Mouse (Mus musculus): ENCODE data around the gene Zfp740. TPM values are rescaled to one million over a fixed set of nuclear protein-coding genes. Genes with fewer than 3 reads are reported as not detected.

Zfp740 gene
- polyA plus RNA-seq, 1 experiment from 2014 or later, result 11.6 TPM

DNA sequence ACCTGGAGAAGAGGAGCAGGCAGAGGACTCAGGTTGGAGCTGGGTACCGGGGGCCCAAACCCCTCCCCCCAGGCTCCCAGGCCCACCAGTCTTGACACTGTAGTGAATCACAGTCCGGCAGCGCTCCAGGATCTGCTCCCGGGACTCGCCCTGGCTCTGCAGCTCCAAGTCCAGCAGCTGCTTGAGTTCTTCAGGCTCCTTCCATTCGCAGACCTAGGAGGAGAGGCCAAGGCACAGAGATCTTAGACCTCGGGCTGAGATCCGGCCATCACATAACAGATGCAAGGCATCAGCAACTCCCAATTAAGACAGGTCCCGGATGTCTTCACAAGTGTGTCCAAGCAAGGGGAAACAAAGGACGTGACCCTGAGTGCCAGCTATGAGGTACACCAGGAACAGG lies 15.0 kb upstream of the Zfp740 start:
- WGBS (ENCODE audit: insufficient replicate concordance), result 84% methylated on average over 9 of the region's 10 CpGs
- peak overlapping the region; percentile 69 for H3K9ac ChIP-seq (replicated peaks)
- H3K4me3 ChIP-seq (ENCODE audit: low read depth, low read length), result peak overlapping the region; percentile 45
- peaks cover 17% of the 10 kb centered on the region for H3K4me1 ChIP-seq (ENCODE audit: insufficient read depth)
- H3K36me3 ChIP-seq (replicated peaks; ENCODE audit: insufficient read depth, low read length), result 0 out of 2 replicates have a peak, but pooled peaks cover 12% of the 10 kb centered on the region
- H3K4me2 ChIP-seq (ENCODE audit: low read depth, low read length), result peak overlapping the region; percentile 68
- peak overlapping the region; percentile 91 for H3K27ac ChIP-seq (ENCODE audit: low read depth)
- TF ChIP-seq CTCF (IDR thresholded peaks at IDR 0.05; ENCODE audit: low read depth) (no peak), EP300 (IDR thresholded peaks at IDR 0.05; ENCODE audit: low read depth) (no peak)
- DNase-seq, result no peak
- no peaks in the 10 kb centered on the region for H3K27me3 ChIP-seq (ENCODE audit: insufficient read depth, low read length)
- H3K9me3 ChIP-seq (ENCODE audit: low read length), result no peaks in the 10 kb centered on the region
- ATAC-seq, result no peak

DNA sequence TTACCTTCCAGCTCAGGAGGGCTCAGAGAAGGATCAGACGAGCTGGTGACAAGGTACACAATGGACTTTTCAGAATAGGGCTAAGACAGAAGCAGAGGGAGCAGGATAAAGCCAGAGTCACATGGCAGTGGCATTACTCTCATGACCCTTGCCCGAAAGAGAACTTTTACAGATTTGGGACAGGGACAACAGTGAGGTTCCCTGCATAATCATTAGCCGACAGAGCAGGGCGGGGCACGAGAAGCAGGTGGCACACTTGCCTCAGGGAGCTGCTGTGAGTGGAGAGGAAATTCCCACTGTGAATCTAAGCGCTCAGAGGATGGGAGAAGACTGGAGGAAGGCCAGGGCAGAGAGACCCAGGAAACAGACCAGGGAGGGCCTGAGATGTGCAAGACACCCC lies 14.2 kb upstream of the Zfp740 start:
- peak overlapping the region; percentile 68 for H3K4me2 ChIP-seq (ENCODE audit: low read depth, low read length)
- DNase-seq (peak; percentile 62), ATAC-seq (peak; percentile 63)
- H3K27me3 ChIP-seq (ENCODE audit: insufficient read depth, low read length), result no peaks in the 10 kb centered on the region
- H3K4me1 ChIP-seq (ENCODE audit: insufficient read depth), result peaks cover 20% of the 10 kb centered on the region
- TF ChIP-seq EP300 (IDR thresholded peaks at IDR 0.05; ENCODE audit: low read depth) (no peak), CTCF (IDR thresholded peaks at IDR 0.05; ENCODE audit: low read depth) (0 out of 2 replicates have a peak, but pooled peaks have one; percentile 3)
- H3K9ac ChIP-seq (replicated peaks), result peak overlapping the region; percentile 69
- 0 out of 2 replicates have a peak, but pooled peaks cover 12% of the 10 kb centered on the region for H3K36me3 ChIP-seq (replicated peaks; ENCODE audit: insufficient read depth, low read length)
- H3K27ac ChIP-seq (ENCODE audit: low read depth), result peak overlapping the region; percentile 91
- H3K9me3 ChIP-seq (ENCODE audit: low read length), result no peaks in the 10 kb centered on the region
- WGBS (ENCODE audit: insufficient replicate concordance), result 44% methylated on average over 6 of the region's 6 CpGs
- peak overlapping the region; percentile 45 for H3K4me3 ChIP-seq (ENCODE audit: low read depth, low read length)

DNA sequence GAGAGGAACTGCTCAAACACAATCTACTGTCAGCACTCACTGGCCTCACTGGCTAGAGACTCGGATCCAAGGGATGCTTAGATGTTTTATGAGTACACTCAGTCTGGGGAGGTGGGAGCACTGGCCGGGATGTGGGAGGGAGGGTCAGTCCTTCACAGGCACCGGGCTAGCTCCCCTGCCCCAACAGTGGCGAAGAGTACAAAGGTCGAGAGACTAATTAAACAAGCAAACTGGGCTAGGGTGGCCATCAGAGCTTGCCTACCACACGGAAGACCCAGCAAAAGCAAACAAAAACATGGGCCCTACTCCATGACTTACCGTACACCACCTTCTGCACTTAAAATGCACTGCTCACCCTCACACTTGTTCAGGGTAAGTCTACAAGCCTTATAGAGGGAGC lies 11.3 kb upstream of the Zfp740 start:
- DNase-seq (no peak), ATAC-seq (peak; percentile 21; the same call in 1 of the 2 replicates)
- peak overlapping the region; percentile 67 for H3K27ac ChIP-seq (ENCODE audit: low read depth)
- H3K4me2 ChIP-seq (ENCODE audit: low read depth, low read length), result peak overlapping the region; percentile 20
- H3K27me3 ChIP-seq (ENCODE audit: insufficient read depth, low read length), result no peaks in the 10 kb centered on the region
- H3K9ac ChIP-seq (replicated peaks), result no peak overlapping the region
- TF ChIP-seq CTCF (IDR thresholded peaks at IDR 0.05; ENCODE audit: low read depth) (no peak), EP300 (IDR thresholded peaks at IDR 0.05; ENCODE audit: low read depth) (no peak)
- no peak overlapping the region for H3K4me3 ChIP-seq (ENCODE audit: low read depth, low read length)
- H3K9me3 ChIP-seq (ENCODE audit: low read length), result no peaks in the 10 kb centered on the region
- WGBS (ENCODE audit: insufficient replicate concordance), result 57% methylated on average over 7 of the region's 7 CpGs
- H3K4me1 ChIP-seq (ENCODE audit: insufficient read depth), result peaks cover 25% of the 10 kb centered on the region
- H3K36me3 ChIP-seq (replicated peaks; ENCODE audit: insufficient read depth, low read length), result 0 out of 2 replicates have a peak, but pooled peaks cover 4% of the 10 kb centered on the region

DNA sequence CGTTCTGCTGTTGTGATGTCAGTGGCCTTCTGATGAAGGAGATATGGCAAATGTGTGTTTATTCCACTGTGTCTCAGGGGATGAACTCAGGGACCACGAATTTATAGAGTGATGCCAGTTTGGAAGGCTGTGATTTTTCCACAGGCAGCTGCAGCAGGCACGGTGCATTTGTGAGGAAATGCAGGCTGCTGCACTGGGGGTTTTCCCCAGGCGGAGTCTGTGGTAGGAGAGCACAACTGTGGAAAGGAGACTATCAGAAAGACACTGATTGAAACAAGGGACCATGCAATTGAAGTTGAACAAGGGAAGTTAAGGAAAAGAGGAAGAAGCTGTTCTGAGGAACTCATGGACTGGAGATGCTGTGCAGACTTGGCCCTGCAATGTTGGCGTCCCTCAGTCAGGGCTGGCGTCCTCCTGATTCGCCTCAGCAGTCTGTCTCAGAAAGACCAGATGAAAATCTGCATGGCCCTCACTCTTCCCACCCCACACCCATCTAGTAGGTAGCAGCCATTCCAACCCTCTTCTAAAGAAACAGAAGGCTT lies 10.7 kb upstream of the Zfp740 start:
- peaks cover 25% of the 10 kb centered on the region for H3K4me1 ChIP-seq (ENCODE audit: insufficient read depth)
- TF ChIP-seq EP300 (IDR thresholded peaks at IDR 0.05; ENCODE audit: low read depth), result no peak
- H3K27ac ChIP-seq (ENCODE audit: low read depth), result peak overlapping the region; percentile 67
- H3K36me3 ChIP-seq (replicated peaks; ENCODE audit: insufficient read depth, low read length), result 0 out of 2 replicates have a peak, but pooled peaks cover 1% of the 10 kb centered on the region
- H3K27me3 ChIP-seq (ENCODE audit: insufficient read depth, low read length), result no peaks in the 10 kb centered on the region
- no peak overlapping the region for H3K4me3 ChIP-seq (ENCODE audit: low read depth, low read length)
- WGBS (ENCODE audit: insufficient replicate concordance), result 38% methylated on average over 7 of the region's 7 CpGs
- no peaks in the 10 kb centered on the region for H3K9me3 ChIP-seq (ENCODE audit: low read length)
- ATAC-seq, result no peak
- H3K9ac ChIP-seq (replicated peaks), result no peak overlapping the region
- DNase-seq, result no peak
- H3K4me2 ChIP-seq (ENCODE audit: low read depth, low read length), result peak overlapping the region; percentile 16; the same call in 1 of the 2 replicates

DNA sequence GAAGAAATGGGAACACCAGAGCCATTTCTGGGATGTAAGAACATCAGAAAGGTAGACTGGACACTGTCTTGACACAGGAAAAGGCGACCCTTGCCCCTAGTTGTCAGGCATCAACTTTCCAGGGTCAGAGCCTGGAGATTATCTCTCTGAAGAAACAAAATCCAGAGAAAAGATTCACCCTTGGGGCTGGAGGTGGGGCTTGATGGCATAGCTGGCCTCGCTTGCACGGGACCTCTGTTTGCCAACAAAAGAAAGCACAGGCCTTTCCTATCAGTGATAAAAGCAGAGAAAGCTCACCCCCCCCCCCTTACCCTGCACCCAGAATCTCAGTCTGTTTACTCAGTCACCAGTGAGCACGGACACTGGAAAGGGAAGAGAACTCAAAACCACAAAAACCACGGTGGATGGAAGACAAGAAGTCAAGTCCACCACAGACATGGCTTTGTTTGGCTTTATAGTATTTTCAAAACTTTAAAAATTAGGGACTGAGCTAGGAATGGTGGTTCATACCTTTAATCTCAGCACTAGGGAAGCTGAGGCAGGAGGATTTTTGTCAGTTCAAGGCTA lies 10.1 kb upstream of the Zfp740 start:
- H3K4me2 ChIP-seq (ENCODE audit: low read depth, low read length), result peak overlapping the region; percentile 16; the same call in 1 of the 2 replicates
- H3K9me3 ChIP-seq (ENCODE audit: low read length), result no peaks in the 10 kb centered on the region
- no peaks in the 10 kb centered on the region for H3K27me3 ChIP-seq (ENCODE audit: insufficient read depth, low read length)
- H3K9ac ChIP-seq (replicated peaks), result no peak overlapping the region
- peak overlapping the region; percentile 67 for H3K27ac ChIP-seq (ENCODE audit: low read depth)
- peaks cover 28% of the 10 kb centered on the region for H3K4me1 ChIP-seq (ENCODE audit: insufficient read depth)
- ATAC-seq (no peak), DNase-seq (no peak)
- no peak overlapping the region for H3K4me3 ChIP-seq (ENCODE audit: low read depth, low read length)
- 12% methylated on average over 5 of the region's 5 CpGs for WGBS (ENCODE audit: insufficient replicate concordance)
- H3K36me3 ChIP-seq (replicated peaks; ENCODE audit: insufficient read depth, low read length), result no peaks in the 10 kb centered on the region
- no peak for TF ChIP-seq EP300 (IDR thresholded peaks at IDR 0.05; ENCODE audit: low read depth)
- no peak for TF ChIP-seq CTCF (IDR thresholded peaks at IDR 0.05; ENCODE audit: low read depth)

DNA sequence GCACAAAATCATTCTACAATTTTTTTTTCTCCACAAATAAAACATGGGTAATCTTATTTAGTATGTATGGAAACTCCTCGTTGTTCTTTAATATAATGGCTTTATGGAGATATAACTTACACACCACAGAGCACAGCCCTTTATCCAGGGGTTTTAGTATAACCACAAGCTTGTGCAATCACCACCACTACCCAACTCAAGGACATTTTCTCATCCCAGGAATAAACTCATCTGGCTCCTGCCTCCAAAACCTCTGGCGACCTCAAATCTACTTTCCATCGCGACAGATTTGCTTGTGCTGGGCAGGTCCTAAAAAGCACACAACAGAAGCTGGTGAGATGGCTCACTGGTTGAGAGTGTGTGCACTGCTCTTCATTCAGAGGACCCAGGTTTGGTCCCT lies 9.4 kb upstream of the Zfp740 start:
- DNase-seq (no peak), ATAC-seq (no peak)
- no peak overlapping the region for H3K4me3 ChIP-seq (ENCODE audit: low read depth, low read length)
- no peak overlapping the region for H3K4me2 ChIP-seq (ENCODE audit: low read depth, low read length)
- no peaks in the 10 kb centered on the region for H3K36me3 ChIP-seq (replicated peaks; ENCODE audit: insufficient read depth, low read length)
- no peaks in the 10 kb centered on the region for H3K27me3 ChIP-seq (ENCODE audit: insufficient read depth, low read length)
- H3K9me3 ChIP-seq (ENCODE audit: low read length), result no peaks in the 10 kb centered on the region
- H3K4me1 ChIP-seq (ENCODE audit: insufficient read depth), result peaks cover 31% of the 10 kb centered on the region
- no peak overlapping the region for H3K9ac ChIP-seq (replicated peaks)
- WGBS (ENCODE audit: insufficient replicate concordance), result 70% methylated on average over 4 of the region's 4 CpGs
- TF ChIP-seq EP300 (IDR thresholded peaks at IDR 0.05; ENCODE audit: low read depth), result no peak
- TF ChIP-seq CTCF (IDR thresholded peaks at IDR 0.05; ENCODE audit: low read depth), result no peak
- H3K27ac ChIP-seq (ENCODE audit: low read depth), result peak overlapping the region; percentile 71

Measured in liver, postnatal 0 days (tissue).